Mouse (Mus musculus): ENCODE measurements at regions not wholly inside any gene's neighbourhood (a gene's known extent, or its start where the extent isn't known, plus 50 kb on each side); places are given as distances from the start of the nearest gene placed in this dataset.

GRCm38 (mm10) chr6:143373686-143374273, 206.8 kb downstream of the Etnk1 start:
- peak; percentile 38 for ATAC-seq

GRCm38 (mm10) chr6:143375951-143376713, 209.1 kb downstream of the Etnk1 start:
- no peak for ATAC-seq

- no peak for ATAC-seq
Measured at GRCm38 (mm10) chr6:143377121-143377520, 210.1 kb downstream of the Etnk1 start.

DNA sequence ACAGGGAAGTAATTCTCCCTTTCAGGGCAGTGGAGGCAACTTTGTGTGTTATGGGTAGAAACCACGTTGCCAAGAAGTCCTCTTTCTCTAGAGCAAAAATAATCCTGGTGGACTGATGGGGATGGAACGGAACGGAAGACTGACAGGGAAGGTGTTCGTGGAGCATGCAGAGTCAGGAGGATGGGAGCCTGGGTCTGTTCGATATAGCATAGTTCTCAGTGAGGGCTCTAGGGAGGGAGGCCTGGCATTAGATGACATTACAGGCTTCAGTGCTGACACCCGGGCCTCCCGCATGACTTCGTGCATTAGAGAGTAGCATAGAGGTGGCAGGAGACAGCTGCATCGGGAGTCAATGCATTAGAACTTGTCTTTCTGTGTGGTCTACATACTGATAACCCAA, 211.1 kb downstream of the Etnk1 start:
- no peak for ATAC-seq

- no peak for ATAC-seq
Measured at GRCm38 (mm10) chr6:143380490-143380889, 213.5 kb downstream of the Etnk1 start.

DNA sequence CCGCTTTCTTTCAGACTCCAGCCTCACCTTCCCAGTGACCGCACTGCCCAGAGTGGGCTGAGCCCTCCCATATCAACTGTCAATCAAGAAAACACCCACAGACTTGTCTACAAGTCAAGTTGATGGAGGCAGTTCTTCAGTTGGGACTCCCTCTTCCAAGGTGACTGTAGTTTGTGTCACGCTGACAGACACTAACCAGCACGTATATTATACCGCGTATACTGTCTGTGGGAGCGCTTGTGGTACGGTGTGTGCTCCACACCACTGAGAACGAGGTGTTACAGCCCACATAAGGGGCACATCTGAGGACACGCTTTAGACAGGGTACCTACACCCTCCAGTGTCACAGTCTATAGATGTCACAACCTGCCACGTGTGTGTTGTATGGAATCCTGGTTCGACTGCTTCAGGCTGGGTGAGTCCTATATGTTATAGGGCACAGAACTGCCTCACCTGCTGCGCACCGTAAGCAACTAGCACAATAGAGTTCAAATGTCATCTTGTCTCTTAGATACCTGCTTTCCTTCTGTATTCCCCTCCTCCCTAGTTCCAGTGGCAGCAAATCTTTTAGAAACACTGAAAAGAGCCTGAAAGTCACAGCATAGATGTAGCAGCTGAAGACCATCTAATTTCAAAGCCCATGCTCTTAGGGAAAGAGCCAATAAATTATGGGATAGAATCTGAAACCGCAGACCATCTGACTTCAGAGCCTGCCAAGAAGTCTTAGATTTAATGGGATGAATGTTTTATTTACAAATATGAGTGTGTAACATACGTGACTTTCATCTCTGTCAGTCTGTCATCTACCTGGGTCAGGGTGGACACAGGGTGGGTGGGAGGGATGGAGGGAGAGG, 219.8 kb downstream of the Etnk1 start:
- ATAC-seq, result no peak

GRCm38 (mm10) chr6:143393543-143394207, 226.7 kb downstream of the Etnk1 start:
- no peak for ATAC-seq

DNA sequence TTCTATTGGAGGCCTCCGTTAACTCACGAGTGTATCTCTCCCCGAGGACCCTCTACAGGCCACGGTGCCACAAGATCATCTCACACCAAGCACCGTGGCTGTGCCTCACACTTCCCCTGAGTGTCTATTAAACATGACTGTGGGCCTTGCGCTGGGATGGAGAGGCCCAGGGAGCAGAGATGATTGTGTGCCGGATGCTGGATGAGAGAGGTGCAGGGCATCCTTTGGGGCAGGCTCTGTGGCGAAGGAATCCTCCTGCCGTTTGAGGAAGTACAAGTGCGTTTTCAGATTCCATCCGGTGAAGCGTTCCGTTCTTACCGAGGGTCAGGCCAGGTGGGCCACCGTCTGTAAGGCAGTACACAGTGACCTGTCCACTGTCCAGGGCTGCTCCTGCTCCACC, 227.4 kb downstream of the Etnk1 start:
- no peak for ATAC-seq

DNA sequence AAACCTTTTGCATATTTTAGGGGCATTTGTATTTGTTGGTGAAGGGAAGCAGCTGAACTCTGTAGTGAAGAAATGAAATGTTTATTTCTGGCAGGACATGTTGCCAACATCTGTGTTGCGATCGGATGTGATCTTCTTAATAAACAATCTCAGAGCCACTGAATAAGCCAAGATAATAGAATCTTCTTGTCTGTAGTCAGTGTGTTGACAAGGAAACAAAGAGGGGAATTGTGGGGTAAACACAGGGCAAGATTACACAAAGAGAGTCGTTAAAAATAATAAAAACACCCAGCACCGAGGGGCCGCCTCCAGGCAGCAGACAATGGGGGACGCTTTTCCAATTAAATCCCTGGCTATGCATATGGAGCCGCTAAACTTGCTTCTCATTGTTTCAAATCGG, 234.4 kb downstream of the Etnk1 start:
- ATAC-seq, result no peak

GRCm38 (mm10) chr6:143401921-143402320, 234.9 kb downstream of the Etnk1 start:
- ATAC-seq, result no peak

GRCm38 (mm10) chr6:143402766-143403165, 235.7 kb downstream of the Etnk1 start:
- ATAC-seq, result no peak

DNA sequence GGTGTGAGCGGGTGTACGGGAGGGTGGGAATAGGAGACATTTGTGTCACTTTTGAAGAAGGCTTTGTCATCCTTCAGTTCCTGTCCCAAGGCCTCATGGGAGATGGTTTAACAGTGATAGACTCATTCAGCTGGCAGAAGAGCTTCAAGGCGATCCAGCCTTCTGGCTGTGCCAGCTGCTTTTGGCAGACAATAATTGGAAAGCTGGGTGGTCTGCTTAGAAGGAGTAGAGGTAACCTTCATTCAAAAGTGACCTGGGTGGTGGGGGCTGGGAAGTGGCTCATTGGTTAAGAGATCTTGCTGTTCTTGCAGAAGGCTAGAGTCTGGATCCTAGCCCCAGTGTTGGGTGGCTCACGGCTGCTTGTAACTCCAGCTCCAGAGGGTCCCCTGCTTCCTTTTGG, 237.5 kb downstream of the Etnk1 start:
- ATAC-seq, result no peak

GRCm38 (mm10) chr6:143412056-143412455, 245.0 kb downstream of the Etnk1 start:
- no peak for ATAC-seq

GRCm38 (mm10) chr6:143412721-143413120, 245.7 kb downstream of the Etnk1 start:
- ATAC-seq, result no peak

- ATAC-seq, result no peak
Measured at GRCm38 (mm10) chr6:143414590-143415382, 247.8 kb downstream of the Etnk1 start.

DNA sequence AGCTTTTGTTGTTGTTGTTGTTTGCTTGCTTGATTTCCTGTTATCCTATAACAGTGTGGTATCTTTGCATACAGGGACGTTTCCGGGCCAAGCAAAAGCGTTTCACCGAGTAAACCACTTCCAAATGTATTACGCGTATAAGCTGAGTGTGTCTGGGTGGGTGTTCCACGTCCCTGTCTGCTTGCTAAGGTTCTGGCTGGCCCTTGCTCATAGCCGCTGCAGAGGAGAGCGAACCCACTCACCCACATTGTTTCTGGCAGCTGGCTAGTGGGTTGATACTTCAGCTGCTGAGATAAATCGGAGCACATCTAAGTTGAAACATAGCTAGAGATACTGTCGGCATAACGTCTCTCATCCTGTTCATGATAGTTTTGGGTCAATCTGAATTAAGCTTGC, 248.4 kb downstream of the Etnk1 start:
- no peak for ATAC-seq

GRCm38 (mm10) chr6:143419872-143420271, 252.9 kb downstream of the Etnk1 start:
- peak; percentile 43 for ATAC-seq

GRCm38 (mm10) chr6:143423026-143423425, 256.0 kb downstream of the Etnk1 start:
- no peak for ATAC-seq

GRCm38 (mm10) chr6:143425182-143425829, 258.3 kb downstream of the Etnk1 start:
- ATAC-seq, result peak; percentile 41

- ATAC-seq, result no peak
Measured at GRCm38 (mm10) chr6:143431896-143432450, 265.0 kb downstream of the Etnk1 start.

All from inflammation-experienced regulatory T-cells, adult 6 months (primary cell).